Mouse (Mus musculus): ENCODE results near the gene Tacc2. TPM values are rescaled to one million over a fixed set of nuclear protein-coding genes. Genes with fewer than 3 reads are reported as not detected.

Tacc2 gene
- polyA plus RNA-seq, 1 experiment: 80.9 TPM

- no peak overlapping the region for H3K4me3 ChIP-seq (ENCODE audit: low read depth, low read length)
- TF ChIP-seq CTCF (IDR thresholded peaks at IDR 0.05; ENCODE audit: low read depth, low read length) (no peak), EP300 (IDR thresholded peaks at IDR 0.05; ENCODE audit: insufficient read depth, low read depth, low read length) (no peak), POLR2A (IDR thresholded peaks at IDR 0.05; ENCODE audit: insufficient read depth, low read length) (no peak)
- no peaks in the 10 kb centered on the region for H3K9me3 ChIP-seq (replicated peaks; ENCODE audit: control insufficient read depth, insufficient read depth, low read length, poor library complexity, severe bottlenecking)
- H3K9ac ChIP-seq (ENCODE audit: low read depth, poor library complexity, severe bottlenecking): no peak overlapping the region
- H3K27me3 ChIP-seq (ENCODE audit: control insufficient read depth, insufficient read depth, low read length, poor library complexity, severe bottlenecking): no peaks in the 10 kb centered on the region
- no peak overlapping the region for H3K27ac ChIP-seq (ENCODE audit: insufficient read depth, low read length)
- no peaks in the 10 kb centered on the region for H3K36me3 ChIP-seq (ENCODE audit: control insufficient read depth, insufficient read depth, low read length, poor library complexity, severe bottlenecking)
- H3K4me1 ChIP-seq (ENCODE audit: control insufficient read depth, insufficient read depth, low read length): no peaks in the 10 kb centered on the region
These were observed 24.5 kb upstream of the Tacc2 start for GRCm38 (mm10) chr7:130552780-130553179.

- TF ChIP-seq POLR2A (IDR thresholded peaks at IDR 0.05; ENCODE audit: insufficient read depth, low read length): no peak
- no peak for TF ChIP-seq EP300 (IDR thresholded peaks at IDR 0.05; ENCODE audit: insufficient read depth, low read depth, low read length)
- no peak for TF ChIP-seq CTCF (IDR thresholded peaks at IDR 0.05; ENCODE audit: low read depth, low read length)
- Histone ChIP-seq H3K4me3 (ENCODE audit: low read depth, low read length) (no peak overlapping the region), H3K27me3 (ENCODE audit: control insufficient read depth, insufficient read depth, low read length, poor library complexity, severe bottlenecking) (no peaks in the 10 kb centered on the region), H3K4me1 (ENCODE audit: control insufficient read depth, insufficient read depth, low read length) (no peaks in the 10 kb centered on the region), H3K9me3 (replicated peaks; ENCODE audit: control insufficient read depth, insufficient read depth, low read length, poor library complexity, severe bottlenecking) (no peaks in the 10 kb centered on the region), H3K36me3 (ENCODE audit: control insufficient read depth, insufficient read depth, low read length, poor library complexity, severe bottlenecking) (no peaks in the 10 kb centered on the region), H3K9ac (ENCODE audit: low read depth, poor library complexity, severe bottlenecking) (no peak overlapping the region), H3K27ac (ENCODE audit: insufficient read depth, low read length) (no peak overlapping the region)
These were observed 23.9 kb upstream of the Tacc2 start for GRCm38 (mm10) chr7:130553321-130553720.

- no peaks in the 10 kb centered on the region for H3K27me3 ChIP-seq (ENCODE audit: control insufficient read depth, insufficient read depth, low read length, poor library complexity, severe bottlenecking)
- no peak for TF ChIP-seq CTCF (IDR thresholded peaks at IDR 0.05; ENCODE audit: low read depth, low read length)
- no peaks in the 10 kb centered on the region for H3K9me3 ChIP-seq (replicated peaks; ENCODE audit: control insufficient read depth, insufficient read depth, low read length, poor library complexity, severe bottlenecking)
- H3K27ac ChIP-seq (ENCODE audit: insufficient read depth, low read length): no peak overlapping the region
- H3K4me3 ChIP-seq (ENCODE audit: low read depth, low read length): no peak overlapping the region
- no peak overlapping the region for H3K9ac ChIP-seq (ENCODE audit: low read depth, poor library complexity, severe bottlenecking)
- H3K4me1 ChIP-seq (ENCODE audit: control insufficient read depth, insufficient read depth, low read length): no peaks in the 10 kb centered on the region
- no peaks in the 10 kb centered on the region for H3K36me3 ChIP-seq (ENCODE audit: control insufficient read depth, insufficient read depth, low read length, poor library complexity, severe bottlenecking)
These were observed 21.6 kb upstream of the Tacc2 start for GRCm38 (mm10) chr7:130555597-130555996.

GRCm38 (mm10) chr7:130558592-130558991 lies 18.6 kb upstream of the Tacc2 start:
- H3K9ac ChIP-seq (ENCODE audit: low read depth, poor library complexity, severe bottlenecking): no peak overlapping the region
- no peak overlapping the region for H3K27ac ChIP-seq (ENCODE audit: insufficient read depth, low read length)
- no peaks in the 10 kb centered on the region for H3K9me3 ChIP-seq (replicated peaks; ENCODE audit: control insufficient read depth, insufficient read depth, low read length, poor library complexity, severe bottlenecking)
- H3K27me3 ChIP-seq (ENCODE audit: control insufficient read depth, insufficient read depth, low read length, poor library complexity, severe bottlenecking): no peaks in the 10 kb centered on the region
- TF ChIP-seq EP300 (IDR thresholded peaks at IDR 0.05; ENCODE audit: insufficient read depth, low read depth, low read length): no peak
- TF ChIP-seq CTCF (IDR thresholded peaks at IDR 0.05; ENCODE audit: low read depth, low read length): no peak
- TF ChIP-seq POLR2A (IDR thresholded peaks at IDR 0.05; ENCODE audit: insufficient read depth, low read length): no peak
- H3K4me3 ChIP-seq (ENCODE audit: low read depth, low read length): no peak overlapping the region
- H3K36me3 ChIP-seq (ENCODE audit: control insufficient read depth, insufficient read depth, low read length, poor library complexity, severe bottlenecking): no peaks in the 10 kb centered on the region
- H3K4me1 ChIP-seq (ENCODE audit: control insufficient read depth, insufficient read depth, low read length): no peaks in the 10 kb centered on the region

GRCm38 (mm10) chr7:130560933-130561332 lies 16.3 kb upstream of the Tacc2 start:
- Histone ChIP-seq H3K9ac (ENCODE audit: low read depth, poor library complexity, severe bottlenecking) (no peak overlapping the region), H3K9me3 (replicated peaks; ENCODE audit: control insufficient read depth, insufficient read depth, low read length, poor library complexity, severe bottlenecking) (no peaks in the 10 kb centered on the region), H3K27me3 (ENCODE audit: control insufficient read depth, insufficient read depth, low read length, poor library complexity, severe bottlenecking) (no peaks in the 10 kb centered on the region), H3K27ac (ENCODE audit: insufficient read depth, low read length) (no peak overlapping the region), H3K36me3 (ENCODE audit: control insufficient read depth, insufficient read depth, low read length, poor library complexity, severe bottlenecking) (no peaks in the 10 kb centered on the region), H3K4me3 (ENCODE audit: low read depth, low read length) (no peak overlapping the region), H3K4me1 (ENCODE audit: control insufficient read depth, insufficient read depth, low read length) (no peaks in the 10 kb centered on the region)
- no peak for TF ChIP-seq CTCF (IDR thresholded peaks at IDR 0.05; ENCODE audit: low read depth, low read length)
- TF ChIP-seq EP300 (IDR thresholded peaks at IDR 0.05; ENCODE audit: insufficient read depth, low read depth, low read length): no peak
- no peak for TF ChIP-seq POLR2A (IDR thresholded peaks at IDR 0.05; ENCODE audit: insufficient read depth, low read length)

GRCm38 (mm10) chr7:130563276-130563675 lies 14.0 kb upstream of the Tacc2 start:
- TF ChIP-seq POLR2A (IDR thresholded peaks at IDR 0.05; ENCODE audit: insufficient read depth, low read length) (no peak), CTCF (IDR thresholded peaks at IDR 0.05; ENCODE audit: low read depth, low read length) (no peak), EP300 (IDR thresholded peaks at IDR 0.05; ENCODE audit: insufficient read depth, low read depth, low read length) (no peak)
- H3K27me3 ChIP-seq (ENCODE audit: control insufficient read depth, insufficient read depth, low read length, poor library complexity, severe bottlenecking): no peaks in the 10 kb centered on the region
- no peaks in the 10 kb centered on the region for H3K4me1 ChIP-seq (ENCODE audit: control insufficient read depth, insufficient read depth, low read length)
- H3K4me3 ChIP-seq (ENCODE audit: low read depth, low read length): no peak overlapping the region
- no peaks in the 10 kb centered on the region for H3K9me3 ChIP-seq (replicated peaks; ENCODE audit: control insufficient read depth, insufficient read depth, low read length, poor library complexity, severe bottlenecking)
- H3K36me3 ChIP-seq (ENCODE audit: control insufficient read depth, insufficient read depth, low read length, poor library complexity, severe bottlenecking): no peaks in the 10 kb centered on the region
- H3K9ac ChIP-seq (ENCODE audit: low read depth, poor library complexity, severe bottlenecking): no peak overlapping the region
- H3K27ac ChIP-seq (ENCODE audit: insufficient read depth, low read length): no peak overlapping the region

All from ES-Bruce4 (cell line).